Mouse (Mus musculus): ENCODE results near the gene Gm13693. TPM values are rescaled to one million over a fixed set of nuclear protein-coding genes. Genes with fewer than 3 reads are reported as not detected.
A peak's percentile ranks its signal among the peaks of the same experiment; 100 is the strongest.
"Not testable (repeated sequence)": the region's sequence is repeated elsewhere in the genome, so short reads cannot be mapped to it uniquely, and the experiment has no call there.

The Gm13693 gene
- not detected in 2 replicates for polyA plus RNA-seq (2012; ENCODE audit: insufficient read depth, insufficient read length, missing spikeins)

- not testable (repeated sequence) for H3K4me3 ChIP-seq (ENCODE audit: insufficient read depth, low read length); H3K27ac ChIP-seq (ENCODE audit: insufficient read depth, low read depth, low read length); H3K4me1 ChIP-seq (ENCODE audit: control insufficient read depth, insufficient read depth, low read length)
Observed at GRCm38 (mm10) chr2:83961203-83961602, at the start of gene Gm13693. Gm13693 (plus strand) TSS chr2:83961503.

- H3K4me3 ChIP-seq (ENCODE audit: insufficient read depth, low read length): no peak overlapping the region
- H3K4me1 ChIP-seq (ENCODE audit: control insufficient read depth, insufficient read depth, low read length): peaks cover 10% of the 10 kb centered on the region
- H3K27ac ChIP-seq (ENCODE audit: insufficient read depth, low read depth, low read length): peak overlapping the region; percentile 51
- TF ChIP-seq POLR2A (IDR thresholded peaks at IDR 0.05; ENCODE audit: borderline replicate concordance, low read depth, low read length) (no peak), CTCF (IDR thresholded peaks at IDR 0.05; ENCODE audit: low read depth, low read length) (no peak)
Observed at GRCm38 (mm10) chr2:83929478-83930088, 31.7 kb upstream of the Gm13693 start.

- Histone ChIP-seq H3K4me3 (ENCODE audit: insufficient read depth, low read length) (peak within 1 kb of the TSS; percentile 8), H3K27ac (ENCODE audit: insufficient read depth, low read depth, low read length) (no peak within 1 kb of the TSS), H3K4me1 (ENCODE audit: control insufficient read depth, insufficient read depth, low read length) (peaks cover 4% of the 10 kb centered on the region; the same call in 1 of the 2 replicates)
- TF ChIP-seq CTCF (IDR thresholded peaks at IDR 0.05; ENCODE audit: low read depth, low read length) (no peak), POLR2A (IDR thresholded peaks at IDR 0.05; ENCODE audit: borderline replicate concordance, low read depth, low read length) (no peak)
Observed at GRCm38 (mm10) chr2:83940931-83941361, 20.4 kb upstream of the Gm13693 start, which contains the start of gene Zswim2. Zswim2 (minus strand) TSS chr2:83941228.

GRCm38 (mm10) chr2:83941378-83941777, 19.9 kb upstream of the Gm13693 start:
- TF ChIP-seq CTCF (IDR thresholded peaks at IDR 0.05; ENCODE audit: low read depth, low read length): no peak
- no peak for TF ChIP-seq POLR2A (IDR thresholded peaks at IDR 0.05; ENCODE audit: borderline replicate concordance, low read depth, low read length)
- Histone ChIP-seq H3K4me3 (ENCODE audit: insufficient read depth, low read length) (0 out of 2 replicates have a peak overlapping the region, but pooled peaks have one; percentile 8), H3K27ac (ENCODE audit: insufficient read depth, low read depth, low read length) (no peak overlapping the region), H3K4me1 (ENCODE audit: control insufficient read depth, insufficient read depth, low read length) (peaks cover 4% of the 10 kb centered on the region; the same call in 1 of the 2 replicates)

- TF ChIP-seq POLR2A (IDR thresholded peaks at IDR 0.05; ENCODE audit: borderline replicate concordance, low read depth, low read length): no peak
- no peak for TF ChIP-seq CTCF (IDR thresholded peaks at IDR 0.05; ENCODE audit: low read depth, low read length)
- Histone ChIP-seq H3K4me1 (ENCODE audit: control insufficient read depth, insufficient read depth, low read length) (peaks cover 4% of the 10 kb centered on the region; the same call in 1 of the 2 replicates), H3K27ac (ENCODE audit: insufficient read depth, low read depth, low read length) (no peak overlapping the region), H3K4me3 (ENCODE audit: insufficient read depth, low read length) (no peak overlapping the region)
Observed at GRCm38 (mm10) chr2:83941792-83942191, 19.5 kb upstream of the Gm13693 start.

- not testable (repeated sequence) for H3K4me1 ChIP-seq (ENCODE audit: control insufficient read depth, insufficient read depth, low read length); H3K4me3 ChIP-seq (ENCODE audit: insufficient read depth, low read length); H3K27ac ChIP-seq (ENCODE audit: insufficient read depth, low read depth, low read length)
Observed at GRCm38 (mm10) chr2:83955393-83955792, 5.9 kb upstream of the Gm13693 start, which contains the start of gene Gm13698. Gm13698 (plus strand) TSS chr2:83955693.

GRCm38 (mm10) chr2:83967013-83967412, 5.7 kb downstream of the Gm13693 start, which contains the start of gene Gm13695:
Gm13695 (plus strand) TSS chr2:83967313.
- not testable (repeated sequence) for H3K4me1 ChIP-seq (ENCODE audit: control insufficient read depth, insufficient read depth, low read length); H3K4me3 ChIP-seq (ENCODE audit: insufficient read depth, low read length); H3K27ac ChIP-seq (ENCODE audit: insufficient read depth, low read depth, low read length)

- not testable (repeated sequence) for H3K4me3 ChIP-seq (ENCODE audit: insufficient read depth, low read length); H3K27ac ChIP-seq (ENCODE audit: insufficient read depth, low read depth, low read length); H3K4me1 ChIP-seq (ENCODE audit: control insufficient read depth, insufficient read depth, low read length)
Observed at GRCm38 (mm10) chr2:83972823-83973222, 11.5 kb downstream of the Gm13693 start, which contains the start of gene Gm13696. Gm13696 (plus strand) TSS chr2:83973123.

GRCm38 (mm10) chr2:83978633-83979032, 17.3 kb downstream of the Gm13693 start, which contains the start of gene Gm13694:
Gm13694 (plus strand) TSS chr2:83978933.
- H3K4me1 ChIP-seq (ENCODE audit: control insufficient read depth, insufficient read depth, low read length); H3K27ac ChIP-seq (ENCODE audit: insufficient read depth, low read depth, low read length); H3K4me3 ChIP-seq (ENCODE audit: insufficient read depth, low read length): not testable (repeated sequence)

GRCm38 (mm10) chr2:83984443-83984842, 23.1 kb downstream of the Gm13693 start, which contains the start of gene Gm13697:
Gm13697 (plus strand) TSS chr2:83984743.
- H3K27ac ChIP-seq (ENCODE audit: insufficient read depth, low read depth, low read length); H3K4me1 ChIP-seq (ENCODE audit: control insufficient read depth, insufficient read depth, low read length); H3K4me3 ChIP-seq (ENCODE audit: insufficient read depth, low read length): not testable (repeated sequence)

GRCm38 (mm10) chr2:83990253-83990652, 28.9 kb downstream of the Gm13693 start, which contains the start of gene Gm13691:
Gm13691 (plus strand) TSS chr2:83990553.
- H3K4me3 ChIP-seq (ENCODE audit: insufficient read depth, low read length); H3K4me1 ChIP-seq (ENCODE audit: control insufficient read depth, insufficient read depth, low read length); H3K27ac ChIP-seq (ENCODE audit: insufficient read depth, low read depth, low read length): not testable (repeated sequence)

- peak overlapping the region; percentile 57 for H3K27ac ChIP-seq (ENCODE audit: insufficient read depth, low read depth, low read length)
- H3K4me1 ChIP-seq (ENCODE audit: control insufficient read depth, insufficient read depth, low read length): not testable (repeated sequence)
Observed at GRCm38 (mm10) chr2:83993639-83994255, 32.4 kb downstream of the Gm13693 start.

GRCm38 (mm10) chr2:83994526-83994925, 33.2 kb downstream of the Gm13693 start:
- H3K27ac ChIP-seq (ENCODE audit: insufficient read depth, low read depth, low read length); H3K4me3 ChIP-seq (ENCODE audit: insufficient read depth, low read length); H3K4me1 ChIP-seq (ENCODE audit: control insufficient read depth, insufficient read depth, low read length): not testable (repeated sequence)

More at GRCm38 (mm10) chr2:83993639-83994255, 32.4 kb downstream of the Gm13693 start:
- peak overlapping the region; percentile 44 for H3K4me3 ChIP-seq (ENCODE audit: insufficient read depth, low read length)

Data from bone marrow macrophage, adult 2 months (primary cell).